Mouse (Mus musculus): ENCODE measurements around the gene Ubtd1. TPM values are rescaled to one million over a fixed set of nuclear protein-coding genes. Genes with fewer than 3 reads are reported as not detected.

The Ubtd1 gene
- polyA plus RNA-seq, 1 experiment from 2014 or later: 13.1 TPM

DNA sequence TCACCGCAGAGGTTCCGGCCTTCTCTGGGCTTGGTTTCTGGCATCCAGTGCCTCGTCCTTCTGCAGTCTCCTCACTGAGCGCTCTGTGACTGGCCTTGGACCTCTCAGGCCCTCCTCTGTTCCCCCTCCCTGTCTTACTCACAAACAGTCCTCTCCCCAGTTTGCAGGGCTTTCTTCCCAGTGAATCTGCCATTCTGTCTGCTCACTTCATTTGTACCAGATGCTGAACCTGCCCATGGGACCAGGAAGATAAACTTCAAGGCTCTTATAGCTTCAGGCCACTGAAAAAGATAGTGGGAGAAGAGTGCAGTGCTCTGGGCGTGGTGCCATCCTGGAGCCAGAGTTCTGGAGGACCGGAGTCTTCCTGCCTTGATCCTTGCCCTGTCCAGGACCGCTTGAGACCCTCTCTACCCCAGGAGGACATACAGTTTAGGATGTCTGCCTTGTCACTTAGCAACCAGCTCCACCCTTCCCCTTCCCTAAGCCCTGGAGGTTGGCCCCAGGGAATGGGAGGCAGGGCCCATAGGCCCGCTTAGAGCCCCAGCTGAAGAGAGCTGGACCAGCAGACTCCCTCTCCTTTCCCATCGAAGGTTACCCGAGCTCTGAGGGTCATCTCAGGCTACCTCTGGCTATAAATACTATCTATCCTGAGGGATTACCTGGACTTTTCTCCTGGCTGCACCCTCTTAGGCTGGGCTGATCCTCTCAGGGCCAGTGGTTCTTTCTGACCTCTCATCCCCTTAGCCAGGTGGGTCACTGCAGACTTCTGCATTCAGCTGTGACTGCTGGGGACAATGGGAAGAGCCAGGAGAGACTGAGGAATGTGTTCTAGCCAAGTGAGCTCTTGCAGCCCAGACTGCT lies 40.3 kb downstream of the Ubtd1 start:
- DNase-seq: no peak
- H3K27ac ChIP-seq (ENCODE audit: low read depth): no peak overlapping the region
- no peak overlapping the region for H3K4me3 ChIP-seq (ENCODE audit: low read depth, low read length)
- 74% methylated on average over 10 of the region's 10 CpGs for WGBS
- H3K27me3 ChIP-seq (ENCODE audit: insufficient read depth, low read length): no peaks in the 10 kb centered on the region
- H3K4me1 ChIP-seq (ENCODE audit: insufficient read depth): peaks cover 3% of the 10 kb centered on the region; the same call in 1 of the 2 replicates
- TF ChIP-seq CTCF (IDR thresholded peaks at IDR 0.05; ENCODE audit: low read depth): no peak
- no peak for ATAC-seq (ENCODE audit: insufficient read depth)
- H3K36me3 ChIP-seq (ENCODE audit: insufficient read depth): no peaks in the 10 kb centered on the region
- H3K4me2 ChIP-seq: no peak overlapping the region
- no peak overlapping the region for H3K9ac ChIP-seq
- H3K9me3 ChIP-seq (ENCODE audit: low read depth, low read length): no peaks in the 10 kb centered on the region

DNA sequence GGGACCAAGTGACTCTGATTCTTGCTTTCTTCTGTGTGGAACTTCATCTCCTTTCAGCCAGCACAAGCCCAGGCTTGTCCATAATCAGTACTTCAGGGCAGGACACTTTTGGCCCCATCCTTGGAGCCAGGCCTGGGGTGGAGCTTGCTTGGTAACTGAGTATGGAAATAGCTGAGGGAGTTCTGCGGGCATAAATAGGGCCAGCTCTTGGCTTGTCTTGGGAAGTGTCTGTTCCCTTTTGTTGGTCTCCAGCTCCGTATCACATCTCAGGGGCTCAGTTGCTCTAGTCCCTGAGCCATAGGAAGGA lies 40.9 kb downstream of the Ubtd1 start:
- no peak for ATAC-seq (ENCODE audit: insufficient read depth)
- Histone ChIP-seq H3K9ac (no peak overlapping the region), H3K27ac (ENCODE audit: low read depth) (no peak overlapping the region), H3K4me1 (ENCODE audit: insufficient read depth) (peaks cover 1% of the 10 kb centered on the region; the same call in 1 of the 2 replicates), H3K4me2 (no peak overlapping the region), H3K9me3 (ENCODE audit: low read depth, low read length) (no peaks in the 10 kb centered on the region), H3K27me3 (ENCODE audit: insufficient read depth, low read length) (no peaks in the 10 kb centered on the region), H3K36me3 (ENCODE audit: insufficient read depth) (no peaks in the 10 kb centered on the region), H3K4me3 (ENCODE audit: low read depth, low read length) (no peak overlapping the region)
- no peak for TF ChIP-seq CTCF (IDR thresholded peaks at IDR 0.05; ENCODE audit: low read depth)
- WGBS: 76% methylated on average over 2 of the region's 2 CpGs
- DNase-seq: no peak

DNA sequence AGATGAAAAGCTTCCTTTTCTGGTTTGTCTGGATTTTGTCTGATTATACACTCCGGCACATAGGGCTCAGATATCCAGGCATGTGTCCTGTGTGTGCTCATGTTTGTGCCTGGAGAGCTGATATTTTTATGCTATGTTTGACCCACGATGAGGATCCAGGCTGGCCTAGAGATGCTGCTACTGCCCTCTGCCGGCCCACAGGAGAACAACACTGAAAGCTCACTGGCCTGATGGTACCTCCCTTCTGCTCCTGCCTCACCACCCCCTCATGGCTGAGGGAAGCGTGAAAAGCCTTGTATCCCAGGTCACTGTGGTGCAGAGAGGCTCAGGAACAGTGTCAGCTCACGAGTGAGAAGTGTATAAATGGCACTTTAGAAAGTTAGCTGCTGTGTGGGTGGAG lies 44.6 kb downstream of the Ubtd1 start:
- no peaks in the 10 kb centered on the region for H3K36me3 ChIP-seq (ENCODE audit: insufficient read depth)
- peak; percentile 97 for TF ChIP-seq CTCF (IDR thresholded peaks at IDR 0.05; ENCODE audit: low read depth)
- no peak overlapping the region for H3K4me3 ChIP-seq (ENCODE audit: low read depth, low read length)
- ATAC-seq (ENCODE audit: insufficient read depth) (peak; percentile 68), DNase-seq (peak; percentile 89)
- no peak overlapping the region for H3K4me2 ChIP-seq
- no peak overlapping the region for H3K27ac ChIP-seq (ENCODE audit: low read depth)
- no peak overlapping the region for H3K9ac ChIP-seq
- H3K9me3 ChIP-seq (ENCODE audit: low read depth, low read length): no peaks in the 10 kb centered on the region
- no peaks in the 10 kb centered on the region for H3K27me3 ChIP-seq (ENCODE audit: insufficient read depth, low read length)
- H3K4me1 ChIP-seq (ENCODE audit: insufficient read depth): no peaks in the 10 kb centered on the region
- WGBS: 2% methylated on average over 5 of the region's 5 CpGs

DNA sequence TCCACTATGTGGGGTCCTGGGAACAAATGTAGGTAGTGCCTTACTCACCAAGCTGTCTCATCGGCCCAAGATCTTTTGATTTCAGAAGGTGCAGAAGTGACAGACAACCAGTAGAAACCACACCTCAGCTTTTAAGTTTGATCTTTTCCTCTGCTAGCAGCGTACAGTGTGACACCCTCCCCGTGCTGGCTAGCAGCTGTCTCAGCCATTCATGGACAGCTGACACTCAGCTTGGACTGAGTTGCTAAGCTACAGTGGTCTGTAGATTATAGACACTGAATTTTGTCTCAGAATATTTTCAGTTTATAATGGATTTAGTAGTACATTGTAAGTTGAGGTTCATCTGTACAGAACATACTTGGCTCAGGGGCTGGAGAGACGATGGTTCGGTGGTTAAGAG lies 49.5 kb downstream of the Ubtd1 start:
- Histone ChIP-seq H3K4me2 (no peak overlapping the region), H3K36me3 (ENCODE audit: insufficient read depth) (no peaks in the 10 kb centered on the region), H3K9ac (no peak overlapping the region), H3K27me3 (ENCODE audit: insufficient read depth, low read length) (no peaks in the 10 kb centered on the region), H3K4me1 (ENCODE audit: insufficient read depth) (no peaks in the 10 kb centered on the region), H3K27ac (ENCODE audit: low read depth) (no peak overlapping the region), H3K4me3 (ENCODE audit: low read depth, low read length) (no peak overlapping the region), H3K9me3 (ENCODE audit: low read depth, low read length) (no peaks in the 10 kb centered on the region)
- ATAC-seq (ENCODE audit: insufficient read depth) (no peak), DNase-seq (no peak)
- 72% methylated on average over 5 of the region's 5 CpGs for WGBS
- TF ChIP-seq CTCF (IDR thresholded peaks at IDR 0.05; ENCODE audit: low read depth): no peak

DNA sequence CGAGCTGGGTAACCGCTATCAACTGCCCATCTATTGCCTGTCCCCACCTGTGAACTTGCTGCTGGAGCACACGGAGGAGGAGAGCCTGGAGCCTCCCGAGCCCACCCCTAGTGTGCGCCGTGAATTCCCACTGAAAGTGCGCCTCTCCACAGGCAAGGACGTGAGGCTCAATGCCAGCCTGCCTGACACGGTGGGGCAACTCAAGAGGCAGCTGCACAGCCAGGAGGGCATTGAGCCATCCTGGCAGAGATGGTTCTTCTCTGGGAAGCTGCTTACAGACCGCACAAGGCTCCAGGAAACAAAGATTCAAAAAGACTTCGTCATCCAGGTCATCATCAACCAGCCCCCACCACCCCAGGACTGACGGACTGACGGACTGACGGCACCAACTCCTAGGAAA lies 52.0 kb downstream of the Ubtd1 start:
- H3K36me3 ChIP-seq (ENCODE audit: insufficient read depth): no peaks in the 10 kb centered on the region
- no peak overlapping the region for H3K4me2 ChIP-seq
- no peak for DNase-seq
- H3K27me3 ChIP-seq (ENCODE audit: insufficient read depth, low read length): no peaks in the 10 kb centered on the region
- no peak for ATAC-seq (ENCODE audit: insufficient read depth)
- no peak for TF ChIP-seq CTCF (IDR thresholded peaks at IDR 0.05; ENCODE audit: low read depth)
- H3K9ac ChIP-seq: no peak overlapping the region
- H3K27ac ChIP-seq (ENCODE audit: low read depth): no peak overlapping the region
- 82% methylated on average over 14 of the region's 14 CpGs for WGBS
- H3K9me3 ChIP-seq (ENCODE audit: low read depth, low read length): no peaks in the 10 kb centered on the region
- no peaks in the 10 kb centered on the region for H3K4me1 ChIP-seq (ENCODE audit: insufficient read depth)
- H3K4me3 ChIP-seq (ENCODE audit: low read depth, low read length): no peak overlapping the region

DNA sequence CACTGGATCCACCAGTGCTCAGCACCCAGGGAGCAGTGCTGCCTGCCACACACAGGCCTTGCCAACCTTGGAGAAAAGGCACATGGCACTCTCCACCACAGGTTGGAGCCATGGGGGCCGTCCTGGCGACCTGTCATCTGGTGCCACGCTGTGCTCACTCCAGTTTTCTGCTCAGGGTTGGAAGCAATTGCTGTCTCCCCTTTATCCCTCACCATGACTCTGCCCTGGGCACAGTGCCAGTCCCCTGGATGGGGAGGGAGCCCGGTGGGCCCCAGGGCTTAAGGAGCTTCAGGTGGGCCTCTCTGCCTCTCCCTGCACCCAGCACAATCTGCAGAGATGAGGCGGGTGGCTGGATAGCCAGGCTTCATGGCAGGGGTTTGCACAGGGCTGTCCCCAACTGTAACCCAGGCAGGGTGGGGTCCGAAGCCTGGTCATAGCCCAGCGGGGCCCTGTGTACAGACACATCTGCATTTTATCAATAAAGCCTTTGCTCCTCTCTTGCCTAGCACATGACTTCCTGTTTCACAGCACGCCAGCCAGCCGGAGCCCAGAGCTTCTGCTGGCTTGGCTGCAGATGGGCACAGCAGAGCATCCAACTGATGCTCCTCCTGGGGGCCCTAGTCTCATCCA lies 52.7 kb downstream of the Ubtd1 start:
- WGBS: 58% methylated on average over 9 of the region's 9 CpGs
- Histone ChIP-seq H3K27me3 (ENCODE audit: insufficient read depth, low read length) (no peaks in the 10 kb centered on the region), H3K9ac (no peak overlapping the region), H3K36me3 (ENCODE audit: insufficient read depth) (no peaks in the 10 kb centered on the region), H3K27ac (ENCODE audit: low read depth) (no peak overlapping the region), H3K4me3 (ENCODE audit: low read depth, low read length) (no peak overlapping the region), H3K4me2 (no peak overlapping the region), H3K4me1 (ENCODE audit: insufficient read depth) (no peaks in the 10 kb centered on the region), H3K9me3 (ENCODE audit: low read depth, low read length) (no peaks in the 10 kb centered on the region)
- peak; percentile 61; the same call in 1 of the 2 replicates for ATAC-seq (ENCODE audit: insufficient read depth)
- no peak for TF ChIP-seq CTCF (IDR thresholded peaks at IDR 0.05; ENCODE audit: low read depth)
- DNase-seq: peak; percentile 18

DNA sequence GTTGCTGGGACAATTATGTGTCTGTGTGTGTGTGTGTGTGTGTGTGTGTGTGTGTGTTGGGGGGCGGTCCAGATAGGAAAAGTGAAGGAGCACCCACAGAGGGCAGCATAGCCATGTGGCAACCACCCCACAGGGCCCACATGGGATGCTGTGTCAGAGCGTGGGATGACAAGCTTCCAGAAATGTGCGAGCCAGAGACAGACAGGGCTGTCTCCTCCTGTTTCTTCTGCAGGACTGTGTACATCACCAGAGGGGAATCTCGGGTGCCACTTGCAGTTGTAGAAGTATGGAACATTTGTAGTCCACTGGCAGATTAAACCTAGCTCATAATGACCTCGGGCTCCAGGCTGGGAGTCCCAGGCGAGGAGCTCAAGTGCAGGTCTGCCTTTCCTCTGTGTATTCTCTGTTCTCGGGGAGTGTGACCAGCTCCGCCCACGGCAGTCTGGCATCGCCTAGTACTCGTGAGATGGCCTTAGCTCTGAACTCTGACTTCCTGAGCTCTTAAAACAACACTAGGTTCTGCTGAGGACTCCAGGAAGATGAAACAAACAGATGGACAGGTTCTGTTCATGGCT lies 53.4 kb downstream of the Ubtd1 start:
- DNase-seq: no peak
- no peaks in the 10 kb centered on the region for H3K36me3 ChIP-seq (ENCODE audit: insufficient read depth)
- H3K27me3 ChIP-seq (ENCODE audit: insufficient read depth, low read length): no peaks in the 10 kb centered on the region
- WGBS: 52% methylated on average over 11 of the region's 11 CpGs
- H3K9ac ChIP-seq: no peak overlapping the region
- peak; percentile 37; the same call in 1 of the 2 replicates for ATAC-seq (ENCODE audit: insufficient read depth)
- no peak overlapping the region for H3K4me3 ChIP-seq (ENCODE audit: low read depth, low read length)
- no peaks in the 10 kb centered on the region for H3K9me3 ChIP-seq (ENCODE audit: low read depth, low read length)
- H3K4me2 ChIP-seq: no peak overlapping the region
- H3K4me1 ChIP-seq (ENCODE audit: insufficient read depth): no peaks in the 10 kb centered on the region
- H3K27ac ChIP-seq (ENCODE audit: low read depth): no peak overlapping the region
- TF ChIP-seq CTCF (IDR thresholded peaks at IDR 0.05; ENCODE audit: low read depth): 0 out of 2 replicates have a peak, but pooled peaks have one; percentile 11

Measured in lung, embryonic 14.5 days (tissue).